Mouse (Mus musculus): ENCODE measurements around the gene Gm5751. TPM values are rescaled to one million over a fixed set of nuclear protein-coding genes. Genes with fewer than 3 reads are reported as not detected.

The Gm5751 gene
- polyA plus RNA-seq (2015; fragmentation: Nextera tagmentation; extraction: Ambion mirVana), result not detected in 2 replicates

GRCm38 (mm10) chrX:8873953-8874352, at the start of gene Gm5751:
Gm5751 (plus strand) TSS chrX:8874253.

DNA sequence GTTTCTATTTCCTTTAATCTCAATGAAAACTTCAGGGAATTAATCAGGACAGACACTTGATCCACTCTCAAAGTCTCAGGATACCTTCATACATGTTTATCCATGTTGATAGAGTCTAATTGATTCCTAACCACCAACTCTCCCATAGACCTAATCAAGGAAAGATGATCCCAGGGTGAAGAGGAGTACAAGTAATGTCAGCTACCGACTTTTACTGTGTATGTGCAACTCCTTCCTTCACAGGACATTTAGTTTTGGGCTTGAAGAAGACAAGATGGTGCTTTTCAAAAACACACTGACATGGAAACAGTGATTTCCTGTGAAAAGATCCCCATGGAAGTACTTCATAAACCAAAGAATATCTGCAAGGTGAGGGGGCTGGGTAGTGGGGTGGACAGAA, 30.4 kb upstream of the Gm5751 start, which contains the start of gene Gm6592:
TSS of gene Gm6592 (plus strand) at position 301 of the 400 bp plus-strand sequence.

DNA sequence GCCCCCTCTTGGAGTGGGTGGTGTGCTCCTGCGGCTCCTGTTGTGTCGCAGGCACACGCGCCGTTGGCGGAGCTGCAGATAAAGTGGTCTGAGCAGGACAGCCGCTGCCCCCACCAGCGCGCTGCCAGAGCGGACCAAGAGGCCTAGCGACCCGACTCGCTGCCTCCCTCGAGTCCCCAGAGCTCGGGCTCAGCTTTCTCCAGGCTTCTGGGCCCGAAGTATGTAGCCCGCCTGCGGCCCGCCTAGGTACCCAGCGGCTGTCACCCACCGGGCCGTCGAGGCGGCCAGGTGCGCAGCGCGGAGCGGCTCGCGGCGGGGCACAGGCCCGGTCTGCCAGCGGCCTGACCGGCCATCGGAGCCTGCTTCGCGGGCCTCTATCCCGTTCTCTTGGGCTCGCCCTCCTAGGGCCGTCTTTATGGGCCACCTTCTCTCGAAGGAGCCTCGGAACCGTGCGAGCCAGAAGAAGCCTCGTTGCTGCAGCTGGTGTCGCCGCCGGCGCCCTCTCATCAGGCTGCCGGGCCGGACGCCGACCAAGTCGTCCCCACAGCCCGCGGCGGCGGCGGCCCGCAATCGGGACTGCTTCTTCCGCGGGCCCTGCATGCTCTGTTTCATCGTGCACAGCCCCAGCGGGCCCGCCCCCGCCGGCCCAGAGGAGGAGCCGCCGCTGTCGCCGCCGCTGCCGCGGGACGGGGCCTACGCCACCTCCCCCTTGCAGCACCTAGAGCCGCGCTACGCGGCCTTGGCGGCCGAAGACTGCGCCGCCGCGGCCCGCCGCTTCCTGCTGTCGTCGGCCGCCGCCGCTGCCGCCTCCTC, 18.5 kb downstream of the Gm5751 start, which contains the start of gene B630019K06Rik:
TSS of gene B630019K06Rik (plus strand) at position 40 of the 813 bp plus-strand sequence.

Other genes with a start within 250 kb of the Gm5751 start
- not detected in 2 replicates for gene Ssxb8, start 183.4 kb upstream of the Gm5751 start, polyA plus RNA-seq (2015; fragmentation: Nextera tagmentation; extraction: Ambion mirVana)
- gene Ssx9, start 125.8 kb upstream of the Gm5751 start, polyA plus RNA-seq (2015; fragmentation: Nextera tagmentation; extraction: Ambion mirVana), result not detected in 2 replicates
- not detected in 2 replicates for gene Ssxb5, start 70.6 kb upstream of the Gm5751 start, polyA plus RNA-seq (2015; fragmentation: Nextera tagmentation; extraction: Ambion mirVana)
- not detected in 2 replicates for gene Gm6592, start 30.3 kb upstream of the Gm5751 start, polyA plus RNA-seq (2015; fragmentation: Nextera tagmentation; extraction: Ambion mirVana)
- gene B630019K06Rik, start 18.1 kb downstream of the Gm5751 start, polyA plus RNA-seq (2015; fragmentation: Nextera tagmentation; extraction: Ambion mirVana), result 1.1 and 1.3 TPM in 2 replicates
- not detected in 2 replicates for gene Fthl17b, start 88.7 kb downstream of the Gm5751 start, polyA plus RNA-seq (2015; fragmentation: Nextera tagmentation; extraction: Ambion mirVana)
- gene Fthl17c, start 102.3 kb downstream of the Gm5751 start, polyA plus RNA-seq (2015; fragmentation: Nextera tagmentation; extraction: Ambion mirVana), result not detected in 2 replicates
- not detected in 2 replicates for gene Fthl17d, start 112.5 kb downstream of the Gm5751 start, polyA plus RNA-seq (2015; fragmentation: Nextera tagmentation; extraction: Ambion mirVana)
- gene Fthl17e, start 159.2 kb downstream of the Gm5751 start, polyA plus RNA-seq (2015; fragmentation: Nextera tagmentation; extraction: Ambion mirVana), result not detected in 2 replicates
- gene Fthl17f, start 188.8 kb downstream of the Gm5751 start, polyA plus RNA-seq (2015; fragmentation: Nextera tagmentation; extraction: Ambion mirVana), result not detected in 2 replicates
- gene 4930402K13Rik, start 230.3 kb downstream of the Gm5751 start, polyA plus RNA-seq (2015; fragmentation: Nextera tagmentation; extraction: Ambion mirVana), result not detected in 2 replicates

All from urinary bladder, postnatal 0 days (tissue).